Mouse (Mus musculus): ENCODE data around the gene Tm4sf5. TPM values are rescaled to one million over a fixed set of nuclear protein-coding genes. Genes with fewer than 3 reads are reported as not detected.
"Not testable (repeated sequence)": the region's sequence is repeated elsewhere in the genome, so short reads cannot be mapped to it uniquely, and the experiment has no call there.

Tm4sf5 gene
- polyA plus RNA-seq, 1 experiment from 2014 or later: 0.37 TPM

DNA sequence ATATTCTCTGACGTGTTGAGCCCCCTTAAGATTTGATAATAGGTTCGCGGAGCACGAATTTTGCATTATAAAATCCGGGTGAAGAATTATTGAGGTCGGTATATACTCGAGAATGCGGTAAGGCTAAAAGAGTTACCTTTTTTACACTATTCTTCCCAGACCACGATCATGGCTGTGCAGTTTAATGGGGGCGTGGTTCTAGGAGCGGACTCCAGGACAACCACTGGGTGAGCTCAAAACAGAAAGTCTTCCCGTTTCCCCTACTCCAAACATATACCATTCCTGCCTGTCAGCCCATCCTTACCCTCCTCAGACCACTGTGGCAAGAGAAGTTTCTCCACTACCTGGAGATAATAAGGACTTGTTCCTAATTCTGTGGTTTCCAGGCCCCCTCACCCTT, 20.7 kb downstream of the Tm4sf5 start:
- Histone ChIP-seq H3K9ac (peak overlapping the region; percentile 58), H3K36me3 (peaks cover 30% of the 10 kb centered on the region), H3K4me3 (peak overlapping the region; percentile 67), H3K9me3 (no peaks in the 10 kb centered on the region), H3K4me1 (peaks cover 13% of the 10 kb centered on the region), H3K4me2 (peak overlapping the region; percentile 67), H3K27me3 (no peaks in the 10 kb centered on the region), H3K27ac (0 out of 2 replicates have a peak overlapping the region, but pooled peaks have one; percentile 38)
- ATAC-seq (ENCODE audit: insufficient number of reproducible peaks, low FRiP score, low TSS enrichment, low read depth): no peak
- WGBS: 2% methylated on average over 12 of the region's 12 CpGs

DNA sequence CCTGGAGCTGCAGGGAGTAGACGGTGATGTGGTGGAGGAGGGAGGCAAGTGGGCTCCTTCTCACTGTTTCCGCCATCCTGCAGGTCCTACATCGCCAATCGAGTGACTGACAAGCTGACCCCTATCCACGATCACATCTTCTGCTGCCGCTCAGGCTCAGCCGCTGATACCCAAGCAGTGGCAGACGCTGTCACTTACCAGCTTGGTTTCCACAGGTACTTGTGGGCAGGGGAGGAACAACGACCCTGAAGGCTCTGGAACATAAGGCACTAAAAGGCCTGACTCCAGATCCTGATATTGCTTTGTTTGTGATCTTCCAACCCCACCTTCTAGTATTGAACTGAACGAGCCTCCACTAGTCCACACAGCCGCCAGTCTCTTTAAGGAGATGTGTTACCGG, 21.2 kb downstream of the Tm4sf5 start:
- no peaks in the 10 kb centered on the region for H3K9me3 ChIP-seq
- 87% methylated on average over 12 of the region's 12 CpGs for WGBS
- peak overlapping the region; percentile 67 for H3K4me3 ChIP-seq
- peaks cover 13% of the 10 kb centered on the region for H3K4me1 ChIP-seq
- no peaks in the 10 kb centered on the region for H3K27me3 ChIP-seq
- H3K4me2 ChIP-seq: peak overlapping the region; percentile 67
- H3K9ac ChIP-seq: peak overlapping the region; percentile 58
- H3K27ac ChIP-seq: no peak overlapping the region
- peaks cover 30% of the 10 kb centered on the region for H3K36me3 ChIP-seq
- no peak for ATAC-seq (ENCODE audit: insufficient number of reproducible peaks, low FRiP score, low TSS enrichment, low read depth)

DNA sequence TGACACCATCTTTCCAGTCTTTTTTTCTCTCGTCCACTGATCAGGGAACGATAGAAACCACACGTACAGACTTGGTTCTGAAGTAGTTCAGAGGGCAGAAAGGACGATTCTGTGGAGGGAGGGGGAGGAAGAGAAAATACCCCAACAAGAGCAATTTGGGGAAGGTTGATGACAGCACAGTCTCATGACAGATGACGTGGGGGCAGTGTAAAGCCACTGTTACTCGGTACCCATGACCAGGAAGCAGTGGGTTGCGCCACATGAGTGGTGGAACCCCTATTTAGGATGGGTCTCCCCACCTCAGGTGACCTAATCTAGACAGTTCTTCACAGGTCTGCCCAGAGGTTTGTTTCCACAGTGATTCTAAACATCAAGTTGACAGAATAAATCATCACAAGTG, 23.6 kb downstream of the Tm4sf5 start:
- ATAC-seq (ENCODE audit: insufficient number of reproducible peaks, low FRiP score, low TSS enrichment, low read depth): no peak
- Histone ChIP-seq H3K9ac (no peak overlapping the region), H3K27me3 (no peaks in the 10 kb centered on the region), H3K27ac (no peak overlapping the region), H3K36me3 (peaks cover 30% of the 10 kb centered on the region), H3K9me3 (no peaks in the 10 kb centered on the region), H3K4me2 (no peak overlapping the region), H3K4me3 (no peak overlapping the region), H3K4me1 (peaks cover 13% of the 10 kb centered on the region)
- 85% methylated on average over 7 of the region's 7 CpGs for WGBS

DNA sequence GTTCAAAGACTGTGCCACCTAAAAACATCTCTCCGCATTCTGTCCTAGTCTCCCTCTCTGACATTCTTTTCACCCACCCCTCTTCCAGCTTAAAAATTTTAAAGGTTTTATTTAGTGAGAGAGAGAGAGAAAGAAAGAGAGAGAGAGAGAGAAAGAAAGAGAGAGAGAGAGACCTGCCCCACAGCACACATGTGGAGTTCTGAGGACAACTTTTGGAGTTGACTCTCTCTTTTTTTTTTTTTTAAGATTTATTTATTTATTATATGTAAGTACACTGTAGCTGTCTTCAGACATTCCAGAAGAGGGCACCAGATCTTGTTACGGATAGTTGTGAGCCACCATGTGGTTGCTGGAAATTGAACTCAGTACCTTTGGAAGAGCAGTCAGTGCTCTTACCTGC, 26.0 kb downstream of the Tm4sf5 start:
- H3K36me3 ChIP-seq: peaks cover 30% of the 10 kb centered on the region
- not testable (repeated sequence) for H3K27ac ChIP-seq; H3K4me1 ChIP-seq; H3K4me3 ChIP-seq; H3K4me2 ChIP-seq; ATAC-seq (ENCODE audit: insufficient number of reproducible peaks, low FRiP score, low TSS enrichment, low read depth); H3K27me3 ChIP-seq; H3K9me3 ChIP-seq; H3K9ac ChIP-seq
- 77% methylated on average over 2 of the region's 2 CpGs for WGBS

DNA sequence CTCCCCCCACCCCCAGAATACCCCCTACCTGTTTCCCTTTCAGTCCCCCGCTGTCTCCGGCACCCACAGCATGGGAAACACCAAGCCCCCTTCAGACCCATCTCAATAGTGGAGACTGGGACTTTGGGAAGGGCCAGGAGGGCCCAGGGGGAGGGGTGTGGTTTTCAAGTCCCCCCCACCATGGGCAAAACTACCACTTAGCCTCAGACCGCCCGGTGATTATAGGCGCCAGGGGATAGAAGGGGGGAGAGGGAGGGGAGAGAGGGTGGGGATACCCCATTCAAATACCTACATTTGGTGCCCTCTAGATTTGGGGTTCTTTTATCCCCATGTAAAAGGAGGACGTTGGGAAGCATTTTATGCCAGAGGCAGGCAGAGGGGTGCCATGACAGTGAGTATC, 27.8 kb downstream of the Tm4sf5 start, which contains the start of gene Gm40193:
TSS of gene Gm40193 (minus strand) at position 101 of the 400 bp plus-strand sequence.
- no peaks in the 10 kb centered on the region for H3K4me1 ChIP-seq
- H3K9ac ChIP-seq: no peak within 1 kb of the TSS
- no peak within 1 kb of the TSS for H3K4me3 ChIP-seq
- no peak for ATAC-seq (ENCODE audit: insufficient number of reproducible peaks, low FRiP score, low TSS enrichment, low read depth)
- H3K27ac ChIP-seq: no peak within 1 kb of the TSS
- peaks cover 6% of the 10 kb centered on the region; the same call in 1 of the 2 replicates for H3K27me3 ChIP-seq
- H3K4me2 ChIP-seq: no peak within 1 kb of the TSS
- WGBS: 70% methylated on average over 6 of the region's 6 CpGs
- no peaks in the 10 kb centered on the region for H3K9me3 ChIP-seq
- H3K36me3 ChIP-seq: peaks cover 15% of the 10 kb centered on the region

DNA sequence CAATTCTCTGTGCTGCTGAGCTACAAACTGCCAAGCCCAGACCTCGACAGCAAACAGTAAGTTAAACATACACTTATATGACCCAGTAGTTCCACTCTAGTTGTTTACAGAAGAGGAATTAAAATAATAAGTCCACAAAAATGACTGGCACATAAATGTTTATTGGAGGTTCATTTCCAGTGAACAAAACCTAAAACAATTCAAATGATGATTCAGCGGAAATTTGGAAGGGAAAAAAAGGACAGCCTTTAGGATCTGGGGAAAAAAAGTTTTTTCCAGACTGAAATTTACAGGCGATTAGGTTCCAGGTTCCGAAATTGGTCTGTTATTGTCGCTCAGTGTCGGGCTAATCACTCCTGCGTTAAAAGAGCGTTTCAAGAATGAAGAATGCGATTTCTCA, 34.4 kb downstream of the Tm4sf5 start:
- H3K4me1 ChIP-seq: peaks cover 7% of the 10 kb centered on the region
- H3K36me3 ChIP-seq: no peaks in the 10 kb centered on the region
- H3K27me3 ChIP-seq: peaks cover 10% of the 10 kb centered on the region; the same call in 1 of the 2 replicates
- 13% methylated on average over 9 of the region's 9 CpGs for WGBS
- H3K9ac ChIP-seq: peak overlapping the region; percentile 63; the same call in 1 of the 2 replicates
- H3K27ac ChIP-seq: 0 out of 2 replicates have a peak overlapping the region, but pooled peaks have one; percentile 64
- H3K4me2 ChIP-seq: peak overlapping the region; percentile 85
- no peaks in the 10 kb centered on the region for H3K9me3 ChIP-seq
- no peak for ATAC-seq (ENCODE audit: insufficient number of reproducible peaks, low FRiP score, low TSS enrichment, low read depth)
- H3K4me3 ChIP-seq: peak overlapping the region; percentile 69

DNA sequence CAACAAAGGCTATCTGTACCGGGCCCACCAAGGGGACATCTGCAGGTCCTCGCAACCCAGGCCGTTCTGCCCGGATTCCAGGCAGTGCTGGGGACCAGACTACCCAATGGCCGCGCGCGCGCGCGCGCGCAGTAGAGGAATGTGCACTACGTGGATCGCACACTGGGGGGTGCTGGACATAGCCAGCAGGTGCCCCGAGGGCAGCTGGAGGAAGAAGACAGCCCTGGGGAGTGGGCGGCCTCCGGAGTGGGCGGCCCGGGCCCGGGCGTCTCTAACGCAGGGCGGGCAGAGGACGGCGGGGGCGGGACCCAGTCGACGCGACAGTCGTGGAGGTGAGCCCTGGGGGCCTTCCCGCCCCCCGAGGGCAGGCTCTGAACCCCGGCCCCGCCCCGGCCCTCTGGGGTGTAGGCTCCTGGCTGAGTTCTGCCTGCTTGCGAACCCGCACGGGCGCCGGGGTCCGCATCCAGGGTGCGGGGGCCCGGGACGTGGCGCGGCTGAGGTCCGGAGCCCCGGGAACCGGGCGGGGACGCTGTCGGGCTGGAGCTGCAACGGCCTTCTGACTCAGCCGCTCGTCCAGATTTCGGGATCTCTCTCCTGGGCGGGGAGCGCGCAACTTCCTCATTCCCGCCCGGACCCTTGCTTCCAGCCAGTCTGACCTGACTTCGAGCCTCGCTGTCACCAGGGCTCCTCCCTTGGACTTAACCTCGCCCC, 35.0 kb downstream of the Tm4sf5 start, which contains the start of gene Pld2:
TSS of gene Pld2 (plus strand) at position 188 of the 711 bp plus-strand sequence.
- peak within 1 kb of the TSS; percentile 64 for H3K27ac ChIP-seq
- peaks cover 10% of the 10 kb centered on the region; the same call in 1 of the 2 replicates for H3K27me3 ChIP-seq
- peak; percentile 91 for ATAC-seq (ENCODE audit: insufficient number of reproducible peaks, low FRiP score, low TSS enrichment, low read depth)
- under 1% methylated on average over 59 of the region's 65 CpGs for WGBS
- no peaks in the 10 kb centered on the region for H3K36me3 ChIP-seq
- H3K9me3 ChIP-seq: no peaks in the 10 kb centered on the region
- H3K9ac ChIP-seq: peak within 1 kb of the TSS; percentile 63
- peaks cover 7% of the 10 kb centered on the region for H3K4me1 ChIP-seq
- peak within 1 kb of the TSS; percentile 85 for H3K4me2 ChIP-seq
- peak within 1 kb of the TSS; percentile 69 for H3K4me3 ChIP-seq

DNA sequence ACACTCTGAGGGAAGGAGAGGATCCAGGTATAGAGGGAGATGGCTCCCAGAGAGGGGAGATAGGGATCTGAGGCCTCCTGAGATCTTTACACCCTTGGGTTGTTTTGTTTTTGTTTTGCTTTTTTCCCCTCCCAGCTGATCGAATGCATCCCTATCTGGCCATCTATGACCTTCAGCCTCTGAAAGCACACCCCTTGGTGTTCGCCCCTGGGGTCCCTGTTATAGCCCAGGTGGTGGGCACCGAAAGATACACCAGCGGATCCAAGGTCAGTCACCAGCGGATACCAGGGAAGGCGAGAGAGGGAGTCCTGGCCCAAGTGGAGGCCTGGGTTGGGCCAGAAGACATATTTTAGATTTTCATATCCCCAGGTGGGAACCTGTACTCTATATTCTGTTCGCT, 35.9 kb downstream of the Tm4sf5 start:
- 91% methylated on average over 7 of the region's 7 CpGs for WGBS
- peaks cover 10% of the 10 kb centered on the region; the same call in 1 of the 2 replicates for H3K27me3 ChIP-seq

DNA sequence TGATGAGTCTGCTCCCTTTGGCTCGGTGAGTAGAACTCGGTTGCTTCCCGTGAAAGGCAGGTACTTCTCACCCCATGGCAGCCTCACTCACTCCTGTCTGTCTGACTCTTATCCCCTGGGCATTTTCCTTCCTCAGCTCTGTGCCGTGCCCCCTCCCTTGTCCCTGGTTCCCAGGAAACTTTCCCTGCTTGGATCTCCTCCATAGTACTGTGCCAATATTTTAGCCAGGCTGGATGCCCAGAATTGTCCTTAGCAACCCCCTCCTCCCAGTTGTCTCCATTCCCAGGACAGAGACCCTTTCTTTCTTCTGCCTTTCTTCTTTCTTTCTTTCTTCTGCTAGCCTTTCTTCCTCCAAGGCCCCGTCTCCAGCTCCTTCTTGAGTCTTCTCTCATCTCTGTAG, 36.4 kb downstream of the Tm4sf5 start:
- Histone ChIP-seq H3K36me3 (no peaks in the 10 kb centered on the region), H3K4me1 (peaks cover 7% of the 10 kb centered on the region), H3K4me2 (0 out of 2 replicates have a peak overlapping the region, but pooled peaks have one; percentile 85), H3K9me3 (no peaks in the 10 kb centered on the region), H3K9ac (no peak overlapping the region), H3K4me3 (0 out of 2 replicates have a peak overlapping the region, but pooled peaks have one; percentile 69), H3K27me3 (peaks cover 10% of the 10 kb centered on the region; the same call in 1 of the 2 replicates), H3K27ac (no peak overlapping the region)
- ATAC-seq (ENCODE audit: insufficient number of reproducible peaks, low FRiP score, low TSS enrichment, low read depth): no peak
- 62% methylated on average over 5 of the region's 5 CpGs for WGBS

More for the DNA sequence above, 35.9 kb downstream of the Tm4sf5 start:
- no peak for ATAC-seq (ENCODE audit: insufficient number of reproducible peaks, low FRiP score, low TSS enrichment, low read depth)
- H3K27ac ChIP-seq: no peak overlapping the region
- peak overlapping the region; percentile 69 for H3K4me3 ChIP-seq
- peaks cover 7% of the 10 kb centered on the region for H3K4me1 ChIP-seq
- H3K4me2 ChIP-seq: peak overlapping the region; percentile 85
- no peaks in the 10 kb centered on the region for H3K9me3 ChIP-seq
- H3K9ac ChIP-seq: no peak overlapping the region
- no peaks in the 10 kb centered on the region for H3K36me3 ChIP-seq

DNA sequence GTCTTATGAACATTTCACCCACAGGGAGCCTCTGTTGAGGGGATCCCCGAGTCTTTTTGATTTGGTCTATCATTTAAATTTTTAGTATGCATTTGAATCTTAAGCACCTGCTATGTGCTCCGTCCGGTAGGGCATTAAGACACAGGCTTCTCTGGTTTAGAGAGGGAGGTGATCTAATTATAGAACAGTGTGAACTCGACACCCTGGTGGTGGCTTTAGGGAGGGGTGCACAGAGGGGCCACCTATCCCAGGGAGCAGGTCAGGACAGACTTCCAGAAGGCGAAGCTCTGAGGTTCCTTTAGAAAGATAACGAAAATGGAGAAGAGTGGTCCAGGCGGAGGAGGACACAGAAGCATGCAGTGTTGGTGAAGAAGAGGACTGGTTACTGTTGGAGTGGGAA, 39.5 kb downstream of the Tm4sf5 start:
- Histone ChIP-seq H3K4me1 (peaks cover 7% of the 10 kb centered on the region), H3K4me2 (no peak overlapping the region), H3K9me3 (no peaks in the 10 kb centered on the region), H3K9ac (no peak overlapping the region), H3K36me3 (no peaks in the 10 kb centered on the region), H3K27ac (no peak overlapping the region), H3K4me3 (no peak overlapping the region), H3K27me3 (peaks cover 4% of the 10 kb centered on the region; the same call in 1 of the 2 replicates)
- WGBS: 62% methylated on average over 7 of the region's 7 CpGs
- ATAC-seq (ENCODE audit: insufficient number of reproducible peaks, low FRiP score, low TSS enrichment, low read depth): no peak

DNA sequence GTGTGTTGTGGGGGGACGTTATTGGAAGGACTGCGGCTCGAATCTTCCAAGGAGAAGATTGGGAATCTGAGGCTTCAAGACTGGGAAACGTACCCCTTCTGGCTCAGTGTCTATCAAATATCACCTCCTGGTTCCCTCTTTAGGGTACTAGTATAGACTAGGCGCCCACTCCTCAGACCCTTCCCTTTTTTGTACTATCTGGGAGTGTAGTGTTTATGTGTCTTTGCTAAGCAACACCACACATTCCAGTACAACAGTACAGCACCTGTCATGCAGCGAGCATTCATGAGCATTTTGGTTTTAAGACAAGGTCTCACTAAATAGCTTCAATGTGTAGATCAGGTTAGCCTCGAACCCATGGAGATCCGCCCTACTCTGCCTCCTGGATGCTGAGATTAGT, 46.5 kb downstream of the Tm4sf5 start:
- Histone ChIP-seq H3K9ac (no peak overlapping the region), H3K4me2 (no peak overlapping the region), H3K27me3 (no peaks in the 10 kb centered on the region), H3K4me1 (no peaks in the 10 kb centered on the region), H3K4me3 (no peak overlapping the region), H3K36me3 (peaks cover 12% of the 10 kb centered on the region), H3K27ac (no peak overlapping the region), H3K9me3 (no peaks in the 10 kb centered on the region)
- no peak for ATAC-seq (ENCODE audit: insufficient number of reproducible peaks, low FRiP score, low TSS enrichment, low read depth)
- WGBS: 81% methylated on average over 8 of the region's 8 CpGs

DNA sequence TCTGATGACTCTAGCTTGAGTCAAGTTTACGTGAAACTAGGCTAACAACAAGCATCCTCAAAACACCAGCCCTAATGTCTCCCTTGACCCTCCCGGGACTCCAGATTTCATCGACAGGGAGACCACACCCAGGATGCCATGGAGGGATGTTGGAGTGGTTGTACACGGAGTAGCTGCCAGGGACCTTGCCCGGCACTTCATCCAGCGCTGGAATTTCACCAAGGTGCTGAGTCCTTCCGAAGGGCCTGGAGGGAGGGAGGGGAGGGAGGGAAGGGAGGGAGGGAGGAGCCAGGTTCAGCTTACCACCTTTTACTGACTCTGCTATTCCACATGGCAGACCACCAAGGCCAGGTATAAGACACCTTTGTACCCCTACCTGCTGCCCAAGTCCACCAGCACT, 48.9 kb downstream of the Tm4sf5 start:
- ATAC-seq (ENCODE audit: insufficient number of reproducible peaks, low FRiP score, low TSS enrichment, low read depth): no peak
- no peak overlapping the region for H3K27ac ChIP-seq
- 21% methylated on average over 7 of the region's 7 CpGs for WGBS

More for the DNA sequence above, 48.9 kb downstream of the Tm4sf5 start:
- H3K27me3 ChIP-seq: no peaks in the 10 kb centered on the region
- no peaks in the 10 kb centered on the region for H3K9me3 ChIP-seq
- no peak overlapping the region for H3K9ac ChIP-seq
- no peaks in the 10 kb centered on the region for H3K4me1 ChIP-seq
- no peak overlapping the region for H3K4me2 ChIP-seq
- H3K4me3 ChIP-seq: no peak overlapping the region
- H3K36me3 ChIP-seq: peaks cover 12% of the 10 kb centered on the region

Data from limb, embryonic 15.5 days (tissue).